Mouse (Mus musculus): ENCODE results near the gene Slc25a13.
"Not testable (repeated sequence)": the region's sequence is repeated elsewhere in the genome, so short reads cannot be mapped to it uniquely, and the experiment has no call there.

GRCm38 (mm10) chr6:6198056-6198455 lies 18.9 kb downstream of the Slc25a13 start:
- TF ChIP-seq POLR2A (IDR thresholded peaks at IDR 0.05; ENCODE audit: low read depth, low read length); EP300 (IDR thresholded peaks at IDR 0.05; ENCODE audit: low read length): not testable (repeated sequence)
